Mouse (Mus musculus): Measurements from ENCODE around the gene Ccnjl. TPM values are rescaled to one million over a fixed set of nuclear protein-coding genes. Genes with fewer than 3 reads are reported as not detected.

Ccnjl gene
- total RNA-seq, 2 experiments from 2014 or later, result 2.8 to 3.0 TPM

GRCm38 (mm10) chr11:43565852-43566251 is 37.3 kb downstream of the Ccnjl start:
- no peak for DNase-seq (ENCODE audit: low spot score in 2 of 2)

- DNase-seq (ENCODE audit: low spot score in 2 of 2), result peak in 1 of 2 experiments; percentile 37
Measured at GRCm38 (mm10) chr11:43566696-43567095, 38.1 kb downstream of the Ccnjl start.

GRCm38 (mm10) chr11:43568263-43568662 is 39.7 kb downstream of the Ccnjl start:
- DNase-seq (ENCODE audit: low spot score in 2 of 2), result peak in 1 of 2 experiments; percentile 41

GRCm38 (mm10) chr11:43569188-43569587 is 40.6 kb downstream of the Ccnjl start:
- no peak for DNase-seq (ENCODE audit: low spot score in 2 of 2)

GRCm38 (mm10) chr11:43569595-43569994 is 41.0 kb downstream of the Ccnjl start:
- peak; percentile 17 to 41 for DNase-seq (ENCODE audit: low spot score in 2 of 2)

GRCm38 (mm10) chr11:43575061-43575375 is 46.4 kb downstream of the Ccnjl start:
- DNase-seq (ENCODE audit: low spot score in 2 of 2), result no peak

GRCm38 (mm10) chr11:43575376-43576151 is 47.0 kb downstream of the Ccnjl start:
- no peak for DNase-seq (ENCODE audit: low spot score in 2 of 2)

- no peak for DNase-seq (ENCODE audit: low spot score in 2 of 2)
Measured at GRCm38 (mm10) chr11:43577713-43578478, 49.3 kb downstream of the Ccnjl start.

GRCm38 (mm10) chr11:43585211-43586005 is 56.8 kb downstream of the Ccnjl start:
- peak in 1 of 2 experiments; percentile 35 for DNase-seq (ENCODE audit: low spot score in 2 of 2)

GRCm38 (mm10) chr11:43586324-43587090 is 57.9 kb downstream of the Ccnjl start, which contains the start of gene 4933415A04Rik:
TSS of gene 4933415A04Rik (plus strand) at chr11:43587040.
- DNase-seq (ENCODE audit: low spot score in 2 of 2), result peak; percentile 55 to 82

GRCm38 (mm10) chr11:43589530-43590072 is 61.0 kb downstream of the Ccnjl start:
- no peak for DNase-seq (ENCODE audit: low spot score in 2 of 2)

- no peak for DNase-seq (ENCODE audit: low spot score in 2 of 2)
Measured at GRCm38 (mm10) chr11:43601440-43601839, 72.9 kb downstream of the Ccnjl start, which contains the start of gene Fabp6. TSS of gene Fabp6 (minus strand) at chr11:43601540.

- DNase-seq (ENCODE audit: low spot score in 2 of 2), result no peak
Measured at GRCm38 (mm10) chr11:43604207-43604606, 75.6 kb downstream of the Ccnjl start.

- no peak for DNase-seq (ENCODE audit: low spot score in 2 of 2)
Measured at GRCm38 (mm10) chr11:43604891-43605290, 76.3 kb downstream of the Ccnjl start.

GRCm38 (mm10) chr11:43605859-43606258 is 77.3 kb downstream of the Ccnjl start:
- no peak for DNase-seq (ENCODE audit: low spot score in 2 of 2)

GRCm38 (mm10) chr11:43608440-43608839 is 79.9 kb downstream of the Ccnjl start:
- DNase-seq (ENCODE audit: low spot score in 2 of 2), result no peak

GRCm38 (mm10) chr11:43610006-43610661 is 81.5 kb downstream of the Ccnjl start:
- no peak for DNase-seq (ENCODE audit: low spot score in 2 of 2)

GRCm38 (mm10) chr11:43610662-43611033 is 82.1 kb downstream of the Ccnjl start:
- no peak for DNase-seq (ENCODE audit: low spot score in 2 of 2)

- peak; percentile 83 to 92 for DNase-seq (ENCODE audit: low spot score in 2 of 2)
Measured at GRCm38 (mm10) chr11:43612834-43613488, 84.4 kb downstream of the Ccnjl start.
